Mouse (Mus musculus) hindbrain, embryonic 12.5 days (tissue): Measurements from ENCODE around the gene Nme7. TPM values are rescaled to one million over a fixed set of nuclear protein-coding genes. Genes with fewer than 3 reads are reported as not detected.

ENCODE experiments used
- ATAC-seq: fragments of 200-750 bp; cut with Nextera tagmentation; 2 replicates; pipeline ENCODE4 v1.8.0; 2017; ENCODE audit warnings: moderate TSS enrichment; ENCODE audit not compliant: low FRiP score
- H3K27ac ChIP-seq: fragments of 300-500 bp; sonication (generic); 2 replicates; pipeline ENCODE4 v1.5.1; 2016; ENCODE audit warnings: mild to moderate bottlenecking
- H3K27me3 ChIP-seq: fragments of 300-500 bp; sonication (generic); 2 replicates; pipeline ENCODE4 v1.6.1; 2016; ENCODE audit warnings: mild to moderate bottlenecking
- H3K36me3 ChIP-seq: fragments of 300-500 bp; sonication (generic); 2 replicates; pipeline ENCODE4 v1.6.1; 2016; ENCODE audit warnings: mild to moderate bottlenecking
- H3K4me1 ChIP-seq: fragments of 300-500 bp; sonication (generic); 2 replicates; pipeline ENCODE4 v1.6.1; 2016
- H3K4me2 ChIP-seq: fragments of 300-500 bp; sonication (generic); replicated peaks from 2 replicates; pipeline ENCODE4 v1.6.1; 2016; ENCODE audit warnings: mild to moderate bottlenecking
- H3K4me3 ChIP-seq: fragments of 300-500 bp; sonication (generic); 2 replicates; pipeline ENCODE4 v1.5.1; 2016; ENCODE audit warnings: mild to moderate bottlenecking
- H3K9ac ChIP-seq: fragments of 300-500 bp; sonication (generic); 2 replicates; pipeline ENCODE4 v1.6.1; 2016; ENCODE audit warnings: mild to moderate bottlenecking, moderate library complexity
- H3K9me3 ChIP-seq: fragments of 300-500 bp; sonication (generic); replicated peaks from 2 replicates; pipeline ENCODE4 v1.6.1; 2016; ENCODE audit warnings: mild to moderate bottlenecking
- WGBS: fragments of 180-500 bp; shearing (Covaris S2); methylation state at CpG from one replicate; pipeline ENCODE4 v1.1.7; 2016; 5-methylcytosine and 5-hydroxymethylcytosine counted together
- polyA plus RNA-seq: library from polyadenylated mRNA; unstranded; fragments of >200 nt; fragmentation: Nextera tagmentation; extraction: Ambion mirVana; gene quantifications from 2 replicates; pipeline ENCODE4 v1.2.1, GENCODE M21; 2016

Nme7 gene
- polyA plus RNA-seq, 1 experiment from 2014 or later: 29.8 TPM

- 89% methylated on average over 6 of the region's 6 CpGs for WGBS
- H3K9me3 ChIP-seq: no peaks in the 10 kb centered on the region
- H3K27me3 ChIP-seq: no peaks in the 10 kb centered on the region
- H3K36me3 ChIP-seq: no peaks in the 10 kb centered on the region
- no peaks in the 10 kb centered on the region for H3K4me1 ChIP-seq
- no peak overlapping the region for H3K4me2 ChIP-seq
- H3K27ac ChIP-seq: no peak overlapping the region
- ATAC-seq: no peak
- H3K9ac ChIP-seq: no peak overlapping the region
- H3K4me3 ChIP-seq: no peak overlapping the region
Measured at GRCm38 (mm10) chr1:164474310-164474709, 170.4 kb downstream of the Nme7 start.

DNA sequence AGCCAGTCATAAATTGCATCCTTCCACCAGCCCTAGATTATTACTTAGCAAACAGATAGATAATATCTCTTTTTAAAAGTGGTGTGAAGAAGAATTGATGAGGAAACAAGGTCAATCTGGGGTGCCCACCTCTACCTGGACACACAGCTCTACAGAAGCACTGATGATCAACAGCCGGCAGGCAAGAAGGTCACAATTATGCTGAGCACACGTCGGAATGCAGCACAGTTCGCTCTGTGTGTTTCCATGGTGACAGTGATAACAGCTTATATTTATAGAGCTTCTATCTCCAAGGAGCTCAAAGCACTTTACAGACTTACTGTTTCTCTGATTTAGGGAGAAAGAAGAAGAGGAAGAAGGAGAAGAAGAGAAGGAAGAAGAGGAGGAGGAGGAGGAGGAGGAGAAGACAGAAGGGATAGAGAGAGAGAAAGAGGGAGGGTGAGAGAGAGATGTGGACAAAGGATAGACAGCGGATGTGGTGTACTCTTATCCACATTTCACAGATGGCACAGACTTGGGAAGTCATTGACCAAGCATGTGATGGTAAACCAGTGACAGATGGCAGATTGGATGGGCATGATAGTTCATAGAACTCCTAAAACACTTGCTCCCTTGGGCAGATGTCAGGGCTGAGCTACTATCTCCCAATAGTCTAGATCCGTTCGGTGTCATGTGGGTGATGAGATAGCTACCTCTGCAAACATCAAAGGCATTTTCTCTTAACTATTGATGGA, 171.0 kb downstream of the Nme7 start:
- Histone ChIP-seq H3K4me1 (no peaks in the 10 kb centered on the region), H3K4me3 (no peak overlapping the region), H3K27ac (no peak overlapping the region), H3K9me3 (no peaks in the 10 kb centered on the region), H3K36me3 (no peaks in the 10 kb centered on the region), H3K9ac (no peak overlapping the region), H3K4me2 (no peak overlapping the region), H3K27me3 (no peaks in the 10 kb centered on the region)
- no peak for ATAC-seq
- WGBS: 72% methylated on average over 7 of the region's 7 CpGs

- Histone ChIP-seq H3K27ac (no peak overlapping the region), H3K9me3 (no peaks in the 10 kb centered on the region), H3K4me3 (no peak overlapping the region), H3K9ac (no peak overlapping the region), H3K4me1 (no peaks in the 10 kb centered on the region), H3K4me2 (no peak overlapping the region), H3K27me3 (no peaks in the 10 kb centered on the region), H3K36me3 (no peaks in the 10 kb centered on the region)
- 87% methylated on average over 4 of the region's 4 CpGs for WGBS
- ATAC-seq: no peak
Measured at GRCm38 (mm10) chr1:164475895-164476294, 172.0 kb downstream of the Nme7 start.

DNA sequence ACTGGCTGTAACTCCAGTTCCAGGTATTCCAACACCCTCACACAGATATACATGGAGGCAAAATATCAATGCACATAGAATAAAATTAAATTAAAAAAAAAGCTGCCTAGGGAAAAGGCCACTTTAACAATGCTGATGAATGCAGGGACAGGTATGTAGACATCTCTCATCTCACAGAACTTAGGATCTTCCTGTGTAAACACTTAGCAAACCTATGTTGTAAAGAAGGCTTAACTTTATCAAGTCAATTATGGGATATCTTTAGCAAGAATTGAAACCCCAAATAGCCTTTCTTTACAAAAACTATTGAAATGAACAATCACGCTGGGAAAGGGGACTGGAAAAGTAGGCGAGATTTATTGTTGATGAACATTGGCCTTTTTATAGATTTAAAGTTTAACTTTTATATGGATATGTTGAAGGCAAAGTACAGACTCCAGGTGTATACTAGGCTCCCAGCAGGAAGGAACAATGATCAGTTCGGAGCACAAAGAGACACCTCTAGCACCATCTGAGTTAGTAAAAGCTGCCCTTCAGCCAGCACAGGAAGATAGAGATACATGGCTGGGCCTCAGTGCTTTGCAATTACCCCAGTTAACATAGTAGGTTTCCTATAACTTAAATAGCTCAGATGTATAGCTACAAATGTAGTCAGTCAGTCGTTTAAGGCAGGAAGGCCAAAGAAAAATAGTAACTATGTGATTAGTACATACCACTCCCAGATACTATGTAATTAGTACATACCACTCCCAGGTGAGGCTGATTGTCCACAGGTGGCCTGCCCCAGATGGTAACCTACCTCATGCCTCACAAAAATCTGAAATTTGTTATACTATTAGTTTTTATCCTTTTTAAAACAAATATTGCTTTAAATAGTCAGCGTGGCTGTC, 177.1 kb downstream of the Nme7 start:
- ATAC-seq: no peak
- no peak overlapping the region for H3K9ac ChIP-seq
- H3K4me1 ChIP-seq: no peaks in the 10 kb centered on the region
- H3K4me2 ChIP-seq: no peak overlapping the region
- 89% methylated on average over 5 of the region's 5 CpGs for WGBS
- H3K36me3 ChIP-seq: no peaks in the 10 kb centered on the region
- no peak overlapping the region for H3K4me3 ChIP-seq
- H3K9me3 ChIP-seq: no peaks in the 10 kb centered on the region
- no peak overlapping the region for H3K27ac ChIP-seq
- H3K27me3 ChIP-seq: no peaks in the 10 kb centered on the region

DNA sequence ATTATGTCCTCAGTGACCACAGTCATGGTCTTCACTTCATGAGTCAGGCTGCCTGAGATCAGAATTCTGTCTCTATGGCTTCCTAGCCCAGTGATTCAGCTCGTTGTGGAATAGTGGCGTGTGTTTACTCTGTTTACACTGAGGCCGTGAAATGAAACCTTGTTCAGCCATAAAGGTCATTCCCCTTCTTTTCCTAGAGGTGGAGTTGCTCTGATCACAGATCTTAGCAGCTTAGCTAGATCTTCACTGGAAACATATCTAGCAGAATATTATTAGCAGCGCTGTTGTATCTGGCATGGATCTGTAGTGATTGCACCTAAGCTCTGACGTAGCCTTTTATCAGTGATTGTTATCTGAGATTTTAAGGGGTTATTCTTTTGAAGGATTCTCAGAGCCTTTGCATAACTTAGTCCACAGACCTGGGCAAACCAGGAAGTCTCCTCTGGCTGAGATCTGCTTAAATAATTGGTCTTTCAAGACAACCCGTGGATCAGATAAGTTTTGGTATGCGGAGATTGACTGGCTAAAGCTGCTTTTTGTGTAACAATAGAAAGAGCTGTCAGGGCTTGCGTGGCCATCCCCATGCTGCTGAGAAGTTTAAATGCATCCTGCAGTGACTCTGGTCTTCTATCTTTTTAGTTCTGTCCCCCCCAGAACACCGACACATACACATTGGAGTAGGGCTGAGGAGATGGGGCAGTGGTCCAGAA, 177.9 kb downstream of the Nme7 start:
- no peak for ATAC-seq
- Histone ChIP-seq H3K36me3 (no peaks in the 10 kb centered on the region), H3K9ac (no peak overlapping the region), H3K4me2 (no peak overlapping the region), H3K27me3 (no peaks in the 10 kb centered on the region), H3K4me1 (no peaks in the 10 kb centered on the region), H3K9me3 (no peaks in the 10 kb centered on the region), H3K4me3 (no peak overlapping the region), H3K27ac (no peak overlapping the region)
- 57% methylated on average over 9 of the region's 9 CpGs for WGBS

DNA sequence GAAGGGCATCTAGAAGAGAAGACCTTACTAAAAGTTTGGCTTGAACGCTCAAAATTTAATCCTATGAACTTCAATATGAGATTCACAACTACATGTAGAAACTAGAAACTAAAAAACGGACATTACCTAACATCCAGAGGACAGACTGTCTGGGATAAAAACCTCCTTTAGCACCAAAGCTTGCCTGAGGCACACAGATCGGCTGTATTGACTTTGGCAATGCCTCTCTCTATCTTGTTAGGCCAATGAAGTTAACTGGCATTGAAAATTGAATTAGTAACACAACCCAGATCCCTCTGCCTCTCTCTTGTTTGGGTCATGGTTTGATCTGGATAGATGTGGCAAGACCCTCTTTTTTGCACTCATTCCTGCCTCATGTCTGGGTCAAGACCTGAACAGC, 178.9 kb downstream of the Nme7 start:
- H3K27me3 ChIP-seq: no peaks in the 10 kb centered on the region
- 78% methylated on average over 3 of the region's 3 CpGs for WGBS
- no peak overlapping the region for H3K4me2 ChIP-seq
- H3K27ac ChIP-seq: no peak overlapping the region
- H3K36me3 ChIP-seq: no peaks in the 10 kb centered on the region
- ATAC-seq: no peak
- H3K4me1 ChIP-seq: no peaks in the 10 kb centered on the region
- no peaks in the 10 kb centered on the region for H3K9me3 ChIP-seq
- no peak overlapping the region for H3K4me3 ChIP-seq
- no peak overlapping the region for H3K9ac ChIP-seq

- Histone ChIP-seq H3K4me3 (no peak overlapping the region), H3K9ac (no peak overlapping the region), H3K9me3 (no peaks in the 10 kb centered on the region), H3K4me1 (no peaks in the 10 kb centered on the region), H3K36me3 (no peaks in the 10 kb centered on the region), H3K27me3 (no peaks in the 10 kb centered on the region), H3K27ac (no peak overlapping the region), H3K4me2 (no peak overlapping the region)
- ATAC-seq: no peak
Measured at GRCm38 (mm10) chr1:164483728-164484127, 179.8 kb downstream of the Nme7 start.

Other genes starting within 250 kb of the Nme7 start
- gene Sell, start 242.1 kb upstream of the Nme7 start, polyA plus RNA-seq: 0.30 TPM in 1 of 2 replicates, not detected in the other
- 0.12 TPM in 1 of 2 replicates, not detected in the other for gene Selp, start 188.9 kb upstream of the Nme7 start, polyA plus RNA-seq
- gene F5, start 152.3 kb upstream of the Nme7 start, polyA plus RNA-seq: 0.17 and 0.34 TPM in 2 replicates
- 10.0 and 10.1 TPM in 2 replicates for gene Slc19a2, start 55.1 kb upstream of the Nme7 start, polyA plus RNA-seq
- 15.3 and 19.2 TPM in 2 replicates for gene Ccdc181, start 28.5 kb upstream of the Nme7 start, polyA plus RNA-seq
- 31.0 and 31.3 TPM in 2 replicates for gene Blzf1, start 3.4 kb downstream of the Nme7 start, polyA plus RNA-seq
- 57.6 and 61.7 TPM in 2 replicates for gene Atp1b1, start 154.2 kb downstream of the Nme7 start, polyA plus RNA-seq